Mouse (Mus musculus) heart, embryonic 10.5 days (tissue): ENCODE data around the gene Mfsd9. TPM values are rescaled to one million over a fixed set of nuclear protein-coding genes. Genes with fewer than 3 reads are reported as not detected.

Source experiments
- DNase-seq: peaks from one replicate; pipeline ENCODE4 v3.0.0-alpha.2; 2017; ENCODE audit warnings: low spot score
- H3K27ac ChIP-seq: fragments of 300-500 bp; sonication (generic); 2 replicates; pipeline ENCODE4 v1.5.1; 2016; ENCODE audit warnings: mild to moderate bottlenecking
- H3K27me3 ChIP-seq: fragments of 300-500 bp; sonication (generic); 2 replicates; pipeline ENCODE4 v1.6.1; 2016; ENCODE audit warnings: mild to moderate bottlenecking; ENCODE audit not compliant: poor library complexity, insufficient read depth, severe bottlenecking
- H3K36me3 ChIP-seq: fragments of 300-500 bp; sonication (generic); 2 replicates; pipeline ENCODE4 v1.6.1; 2016; ENCODE audit warnings: mild to moderate bottlenecking, moderate library complexity
- H3K4me1 ChIP-seq: fragments of 300-500 bp; sonication (generic); 2 replicates; pipeline ENCODE4 v1.6.1; 2016; ENCODE audit warnings: mild to moderate bottlenecking
- H3K4me3 ChIP-seq: fragments of 300-500 bp; sonication (generic); 2 replicates; pipeline ENCODE4 v1.5.1; 2016; ENCODE audit warnings: mild to moderate bottlenecking, moderate library complexity
- H3K9me3 ChIP-seq: fragments of 300-500 bp; sonication (generic); 2 replicates; pipeline ENCODE4 v1.6.1; 2016; ENCODE audit warnings: mild to moderate bottlenecking, moderate library complexity
- WGBS: fragments of 180-500 bp; shearing (Covaris S2); methylation state at CpG from one replicate; pipeline ENCODE4 v1.1.7; 2016; 5-methylcytosine and 5-hydroxymethylcytosine counted together
- polyA plus RNA-seq: library from polyadenylated mRNA; unstranded; fragments of >200 nt; fragmentation: Nextera tagmentation; extraction: Ambion mirVana; gene quantifications from 2 replicates; pipeline ENCODE4 v1.2.1, GENCODE M21; 2016

Mfsd9 gene
- 1.6 and 2.4 TPM in 2 replicates for polyA plus RNA-seq

DNA sequence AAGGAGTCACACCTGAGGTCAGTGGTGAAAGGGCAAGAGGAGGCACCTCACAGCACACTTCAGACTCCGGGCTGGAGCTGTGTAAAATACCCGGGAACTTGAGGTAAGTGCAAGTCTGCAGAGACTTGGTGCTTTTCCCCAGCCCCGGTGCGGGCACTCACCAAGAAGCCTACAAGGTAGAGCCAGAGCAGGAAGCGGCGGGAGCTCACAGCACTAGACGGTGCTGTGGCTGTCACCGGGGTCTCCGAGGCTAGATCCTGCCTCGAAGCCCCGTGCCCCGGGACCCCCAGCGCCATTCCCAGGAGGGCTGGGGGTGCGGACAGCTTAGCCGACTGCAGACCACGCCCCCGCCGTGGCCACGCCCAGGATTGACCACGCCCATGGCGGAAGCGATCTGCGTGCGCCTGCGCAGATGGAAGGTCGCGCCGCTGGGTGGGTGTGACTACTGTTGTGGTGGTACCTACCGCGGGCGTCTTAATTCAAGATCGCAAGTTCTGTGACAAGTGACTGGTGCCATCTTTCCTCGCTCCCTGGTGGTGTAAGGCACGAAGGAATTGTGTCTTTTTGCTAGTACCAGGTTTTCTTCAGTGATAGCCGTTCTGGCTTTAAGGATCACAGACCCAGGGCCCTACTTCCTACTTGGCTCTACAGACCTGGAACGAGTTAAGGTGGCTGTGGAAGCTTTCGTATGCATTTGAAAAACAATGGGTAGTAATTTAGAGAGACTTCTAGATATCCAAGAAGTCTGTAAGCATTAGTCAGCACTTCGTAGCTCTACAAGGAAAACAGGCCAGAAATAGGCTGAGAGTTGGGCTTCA, at the start of gene Mfsd9:
Gene Mfsd9 (minus strand): TSS at position 364 of the 818 bp plus-strand sequence.
- Histone ChIP-seq H3K4me3 (peak within 1 kb of the TSS; percentile 81), H3K27me3 (no peaks in the 10 kb centered on the region), H3K27ac (peak within 1 kb of the TSS; percentile 84), H3K9me3 (no peaks in the 10 kb centered on the region), H3K4me1 (peaks cover 5% of the 10 kb centered on the region; the same call in 1 of the 2 replicates), H3K36me3 (no peaks in the 10 kb centered on the region)
- DNase-seq: peak; percentile 95
- WGBS: 5% methylated on average over 38 of the region's 38 CpGs

DNA sequence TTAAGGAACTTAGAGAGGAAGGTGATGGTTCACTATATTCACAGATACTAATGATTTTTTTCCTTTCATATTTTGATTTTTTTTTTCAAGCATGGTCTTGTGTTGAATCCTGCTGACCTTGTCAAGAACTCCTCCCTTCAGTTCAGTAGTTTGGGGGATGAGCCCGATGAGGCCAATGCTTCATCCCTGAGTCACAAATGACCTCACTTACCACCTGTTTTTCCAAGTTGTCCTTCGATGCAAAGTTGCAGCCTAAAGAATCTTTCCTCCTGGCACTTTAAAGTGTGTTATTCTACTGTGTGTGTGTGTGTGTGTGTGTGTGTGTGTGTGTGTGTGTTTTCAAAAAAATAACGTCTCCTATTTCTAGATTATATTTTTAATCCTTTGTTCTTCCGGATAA, 45.0 kb upstream of the Mfsd9 start:
- Histone ChIP-seq H3K4me1 (no peaks in the 10 kb centered on the region), H3K4me3 (no peak overlapping the region), H3K27ac (no peak overlapping the region), H3K9me3 (no peaks in the 10 kb centered on the region), H3K27me3 (no peaks in the 10 kb centered on the region), H3K36me3 (no peaks in the 10 kb centered on the region)
- no peak for DNase-seq
- WGBS: 81% methylated on average over 4 of the region's 4 CpGs

DNA sequence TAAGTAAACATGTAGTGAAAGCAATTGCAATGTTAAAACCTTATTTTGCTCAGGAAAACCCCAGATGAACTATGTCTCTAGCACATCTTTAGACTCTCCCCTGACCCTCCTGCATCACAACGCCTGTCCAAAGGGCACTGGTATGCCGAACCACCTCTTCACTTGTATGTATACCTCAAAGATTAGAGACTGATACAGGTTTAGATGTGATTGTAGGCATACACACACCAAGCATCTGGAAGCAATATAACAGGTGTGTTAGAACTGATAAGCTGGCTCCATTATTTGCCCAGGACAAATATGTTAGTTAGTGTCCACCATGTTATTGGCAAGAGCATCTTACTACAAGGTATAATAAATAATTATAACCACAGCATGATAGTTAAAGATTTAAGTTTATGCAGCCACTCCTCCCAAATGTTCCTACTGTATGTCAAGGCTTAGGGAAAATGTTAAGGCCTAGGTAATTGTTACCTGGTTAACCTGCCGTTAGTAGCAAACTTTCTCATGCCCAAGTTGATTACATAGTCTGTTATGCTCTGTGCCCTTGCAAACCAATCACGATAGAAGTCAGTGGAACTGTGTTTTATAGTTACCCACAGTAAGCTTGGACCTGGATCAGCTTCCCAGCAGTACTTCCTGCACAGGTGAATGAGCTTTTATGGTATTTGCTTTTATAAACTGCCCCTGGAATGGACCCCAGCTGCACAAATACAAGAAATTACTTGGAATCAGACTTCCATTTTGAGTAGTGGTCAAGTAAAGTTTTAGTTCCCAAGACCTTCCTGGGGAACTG, 40.4 kb upstream of the Mfsd9 start:
- WGBS: 85% methylated on average over 4 of the region's 4 CpGs

DNA sequence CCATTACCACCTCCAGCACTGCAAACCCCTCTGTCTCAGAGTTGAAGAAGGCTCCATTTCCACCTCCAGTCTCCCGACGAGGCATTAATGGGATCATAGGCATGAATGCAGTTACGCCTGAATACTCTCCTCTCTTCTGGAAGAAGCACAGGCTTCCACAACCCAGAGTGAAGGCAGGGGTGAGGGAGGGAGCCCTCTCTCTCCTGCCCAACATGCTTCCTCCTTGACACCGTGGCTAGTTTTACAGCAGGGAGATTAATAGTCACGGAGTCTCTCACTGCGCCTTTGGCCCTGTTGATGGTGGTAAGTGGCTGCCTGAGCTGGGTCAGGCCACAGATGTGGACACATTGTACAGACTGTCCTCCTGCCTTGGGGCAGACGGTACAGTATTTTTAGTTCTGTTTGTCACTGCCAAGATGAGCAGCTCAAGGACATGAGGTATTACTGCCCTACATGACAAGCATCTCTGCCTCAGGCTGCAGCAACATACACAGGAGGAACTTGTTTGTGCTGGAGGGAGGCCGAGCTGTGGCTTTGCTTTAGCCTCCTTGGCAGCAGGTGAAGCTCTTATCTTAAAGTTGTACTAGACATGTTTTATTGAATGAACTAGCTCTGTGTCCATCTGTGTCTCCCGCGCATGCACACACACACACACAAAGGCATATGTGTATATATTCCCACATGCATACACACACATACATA, 38.9 kb upstream of the Mfsd9 start:
- 75% methylated on average over 10 of the region's 10 CpGs for WGBS
- no peaks in the 10 kb centered on the region for H3K36me3 ChIP-seq
- H3K27ac ChIP-seq: no peak overlapping the region
- no peak for DNase-seq
- H3K27me3 ChIP-seq: no peaks in the 10 kb centered on the region
- H3K9me3 ChIP-seq: no peaks in the 10 kb centered on the region
- H3K4me3 ChIP-seq: no peak overlapping the region
- H3K4me1 ChIP-seq: no peaks in the 10 kb centered on the region

More for the DNA sequence above, 40.4 kb upstream of the Mfsd9 start:
- DNase-seq: no peak
- Histone ChIP-seq H3K4me1 (no peaks in the 10 kb centered on the region), H3K27ac (no peak overlapping the region), H3K27me3 (no peaks in the 10 kb centered on the region), H3K4me3 (no peak overlapping the region), H3K36me3 (no peaks in the 10 kb centered on the region), H3K9me3 (no peaks in the 10 kb centered on the region)

DNA sequence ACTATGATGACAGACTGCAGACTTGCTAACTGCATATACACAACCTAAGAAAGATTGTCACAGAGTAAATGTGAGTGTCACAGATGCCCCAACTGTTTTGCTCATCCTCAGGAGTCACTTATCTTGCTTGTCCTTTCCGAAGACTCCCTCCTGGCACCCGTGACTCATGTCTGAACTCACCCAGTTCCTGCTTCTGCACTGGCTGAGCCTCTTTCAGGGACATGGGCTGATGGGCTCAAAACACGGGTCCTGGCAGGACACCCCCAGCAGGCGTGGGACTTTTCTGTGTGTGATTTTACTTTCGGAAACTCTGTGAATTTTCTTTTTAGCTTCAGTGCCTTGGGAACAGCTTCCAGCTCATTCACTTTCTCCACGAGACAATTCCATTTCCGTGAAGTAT, 35.3 kb upstream of the Mfsd9 start:
- Histone ChIP-seq H3K4me3 (no peak overlapping the region), H3K27me3 (no peaks in the 10 kb centered on the region)
- WGBS: 69% methylated on average over 7 of the region's 7 CpGs

DNA sequence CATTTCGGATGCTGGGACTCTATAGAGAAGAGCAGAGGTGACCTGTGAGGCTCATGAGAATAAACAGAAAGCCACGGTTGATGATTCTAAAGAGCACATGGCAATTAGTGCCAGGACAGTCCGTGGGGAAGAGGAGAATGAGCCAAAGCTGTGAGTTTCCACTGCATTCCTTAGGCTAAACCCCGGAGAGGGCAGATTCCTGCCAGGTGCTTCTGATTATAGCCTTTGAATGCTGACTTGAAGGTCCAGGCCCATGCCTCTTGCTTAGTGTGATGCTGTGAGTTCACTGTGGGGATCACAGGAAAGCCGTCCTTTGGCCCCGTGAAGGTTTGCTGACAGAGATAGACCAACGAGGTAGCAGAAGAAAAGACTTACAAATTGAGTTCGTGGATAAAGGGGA, 34.4 kb upstream of the Mfsd9 start:
- Histone ChIP-seq H3K27ac (no peak overlapping the region), H3K36me3 (no peaks in the 10 kb centered on the region), H3K9me3 (no peaks in the 10 kb centered on the region), H3K4me1 (no peaks in the 10 kb centered on the region), H3K27me3 (no peaks in the 10 kb centered on the region), H3K4me3 (no peak overlapping the region)
- no peak for DNase-seq
- WGBS: 66% methylated on average over 8 of the region's 8 CpGs

More for the DNA sequence above, 35.3 kb upstream of the Mfsd9 start:
- H3K9me3 ChIP-seq: no peaks in the 10 kb centered on the region
- no peaks in the 10 kb centered on the region for H3K4me1 ChIP-seq
- H3K27ac ChIP-seq: no peak overlapping the region
- no peaks in the 10 kb centered on the region for H3K36me3 ChIP-seq
- DNase-seq: no peak

DNA sequence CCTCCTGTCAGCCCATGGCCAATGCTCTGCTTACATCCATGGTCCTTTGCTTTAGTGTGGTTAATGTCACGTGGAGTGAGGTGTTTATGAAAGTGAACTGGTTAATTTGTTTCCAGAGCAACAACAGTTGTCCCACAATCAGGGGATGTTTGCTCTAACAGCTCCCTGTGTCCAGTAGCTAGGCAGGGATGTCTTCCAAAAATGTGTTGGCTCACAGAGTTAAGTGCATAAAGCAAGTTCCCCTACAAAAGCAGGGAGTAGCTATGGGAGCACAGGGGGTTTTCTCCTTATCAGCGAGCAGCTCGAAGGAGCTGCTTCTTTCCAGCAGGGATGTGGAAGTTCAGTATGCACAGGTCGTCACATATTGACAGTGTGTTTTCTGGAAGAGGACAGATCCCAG, 34.0 kb upstream of the Mfsd9 start:
- WGBS: 61% methylated on average over 4 of the region's 4 CpGs

DNA sequence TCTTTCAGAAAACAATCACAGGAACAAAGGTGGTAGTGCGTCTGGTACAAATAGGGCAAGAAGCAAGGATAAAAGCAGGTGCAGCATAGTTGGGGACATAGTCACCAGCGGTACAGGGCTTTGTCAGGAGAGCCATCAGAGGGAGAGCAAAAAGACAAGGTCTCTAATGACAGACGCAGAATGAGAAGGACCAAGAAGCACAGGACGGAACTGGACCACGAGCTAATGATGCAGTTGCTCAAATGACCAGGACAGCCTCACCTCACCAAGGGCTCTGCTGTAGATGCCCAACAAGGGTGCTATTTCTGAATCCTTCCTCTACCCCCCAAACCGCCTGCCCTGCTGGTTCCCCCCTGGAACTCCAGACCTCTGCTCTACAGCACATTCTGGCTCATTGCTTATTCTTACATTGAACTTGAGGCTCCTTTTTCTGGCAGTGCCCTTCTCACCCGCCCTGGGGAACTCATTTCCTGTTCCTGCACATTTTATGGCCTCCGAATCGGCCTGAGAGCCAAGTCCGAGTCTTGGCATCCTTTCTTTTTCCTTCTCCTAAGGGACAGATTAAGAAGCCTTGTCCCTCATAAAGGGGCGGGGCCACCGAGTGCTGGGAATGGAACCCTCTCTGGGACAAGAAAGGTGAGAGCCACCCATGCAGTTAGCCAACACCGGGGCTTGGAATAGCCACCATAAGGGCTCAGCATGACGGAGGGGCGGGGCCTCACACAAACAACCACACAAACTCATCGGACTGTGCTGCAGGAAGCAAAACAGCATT, 24.8 kb upstream of the Mfsd9 start:
- Histone ChIP-seq H3K27me3 (no peaks in the 10 kb centered on the region), H3K4me1 (no peaks in the 10 kb centered on the region), H3K4me3 (no peak overlapping the region), H3K9me3 (no peaks in the 10 kb centered on the region), H3K36me3 (no peaks in the 10 kb centered on the region), H3K27ac (no peak overlapping the region)
- WGBS: 62% methylated on average over 16 of the region's 16 CpGs
- no peak for DNase-seq

More for the DNA sequence above, 34.0 kb upstream of the Mfsd9 start:
- no peaks in the 10 kb centered on the region for H3K4me1 ChIP-seq
- H3K36me3 ChIP-seq: no peaks in the 10 kb centered on the region
- H3K4me3 ChIP-seq: no peak overlapping the region
- no peak overlapping the region for H3K27ac ChIP-seq
- H3K27me3 ChIP-seq: no peaks in the 10 kb centered on the region
- DNase-seq: no peak
- no peaks in the 10 kb centered on the region for H3K9me3 ChIP-seq

DNA sequence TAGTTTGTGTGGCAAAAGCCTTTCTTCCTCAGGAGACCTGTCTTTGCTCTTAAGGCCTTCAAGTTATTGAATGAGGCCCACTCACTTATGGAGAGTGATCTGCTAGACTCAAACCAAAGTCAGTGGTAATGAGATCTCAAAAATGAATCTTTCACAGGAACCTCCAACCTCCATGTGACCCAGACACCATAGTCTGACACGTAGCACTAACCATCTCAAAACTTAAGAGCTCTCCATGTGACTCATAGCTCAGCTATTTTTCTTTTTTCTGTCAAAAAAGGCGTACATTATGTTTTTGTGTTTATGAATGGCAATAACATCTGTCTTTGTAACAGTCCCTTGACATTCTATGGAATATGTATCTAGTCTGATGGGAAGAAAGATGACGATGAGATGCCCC, 18.2 kb upstream of the Mfsd9 start:
- Histone ChIP-seq H3K9me3 (no peaks in the 10 kb centered on the region), H3K27ac (no peak overlapping the region), H3K4me1 (0 out of 2 replicates have a peak, but pooled peaks cover 14% of the 10 kb centered on the region), H3K4me3 (no peak overlapping the region), H3K27me3 (no peaks in the 10 kb centered on the region), H3K36me3 (no peaks in the 10 kb centered on the region)
- DNase-seq: no peak
- 88% methylated on average over 3 of the region's 3 CpGs for WGBS

DNA sequence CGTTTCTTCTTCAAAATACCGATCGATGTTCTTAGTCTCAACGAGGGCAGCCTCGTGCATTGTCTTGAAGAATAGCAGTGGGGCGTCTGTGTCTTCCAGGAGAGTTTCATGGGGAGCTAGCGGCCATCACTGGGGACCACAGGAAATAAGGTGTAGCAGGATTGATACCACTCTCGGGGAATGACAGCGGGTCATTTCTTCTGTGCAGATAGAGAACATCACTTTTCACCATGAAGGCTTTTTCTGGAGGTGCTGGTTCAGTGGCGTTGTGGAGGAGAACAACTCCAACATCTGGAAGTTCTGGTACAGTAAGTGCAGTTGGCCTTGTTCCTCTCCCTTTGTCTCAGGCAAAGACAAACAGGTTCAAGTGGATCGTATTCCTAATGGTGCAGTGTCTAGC, 15.4 kb upstream of the Mfsd9 start:
- Histone ChIP-seq H3K9me3 (no peaks in the 10 kb centered on the region), H3K36me3 (no peaks in the 10 kb centered on the region), H3K4me3 (0 out of 2 replicates have a peak overlapping the region, but pooled peaks have one; percentile 24), H3K27me3 (no peaks in the 10 kb centered on the region), H3K27ac (peak overlapping the region; percentile 85), H3K4me1 (0 out of 2 replicates have a peak, but pooled peaks cover 14% of the 10 kb centered on the region)
- DNase-seq: no peak
- WGBS: 83% methylated on average over 11 of the region's 11 CpGs

DNA sequence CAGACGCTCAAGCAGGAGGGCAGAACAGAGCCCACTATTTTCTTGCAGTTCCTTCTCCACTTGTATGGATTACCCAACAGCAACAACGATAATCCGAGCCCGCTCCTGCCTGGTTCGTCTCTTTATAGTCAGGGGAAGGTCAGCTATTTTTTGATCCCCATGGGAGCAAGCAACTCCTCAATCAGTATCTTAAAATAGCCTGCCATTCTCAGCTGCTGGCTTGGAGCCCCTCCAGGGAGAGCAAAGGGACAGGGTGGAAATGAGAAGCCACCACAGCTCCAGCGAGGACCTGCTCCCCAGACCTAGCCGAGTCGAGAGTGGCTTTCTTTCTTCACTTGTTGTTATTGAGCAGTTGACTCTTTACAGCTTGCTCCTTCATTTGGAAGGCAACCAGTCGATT, 14.9 kb upstream of the Mfsd9 start, which contains the start of gene Tmem182:
Gene Tmem182 (plus strand): TSS at position 251 of the 400 bp plus-strand sequence.
- Histone ChIP-seq H3K4me1 (0 out of 2 replicates have a peak, but pooled peaks cover 14% of the 10 kb centered on the region), H3K27me3 (no peaks in the 10 kb centered on the region), H3K4me3 (peak within 1 kb of the TSS; percentile 24; the same call in 1 of the 2 replicates), H3K36me3 (no peaks in the 10 kb centered on the region), H3K9me3 (no peaks in the 10 kb centered on the region), H3K27ac (peak within 1 kb of the TSS; percentile 85)
- 44% methylated on average over 9 of the region's 9 CpGs for WGBS
- no peak for DNase-seq

DNA sequence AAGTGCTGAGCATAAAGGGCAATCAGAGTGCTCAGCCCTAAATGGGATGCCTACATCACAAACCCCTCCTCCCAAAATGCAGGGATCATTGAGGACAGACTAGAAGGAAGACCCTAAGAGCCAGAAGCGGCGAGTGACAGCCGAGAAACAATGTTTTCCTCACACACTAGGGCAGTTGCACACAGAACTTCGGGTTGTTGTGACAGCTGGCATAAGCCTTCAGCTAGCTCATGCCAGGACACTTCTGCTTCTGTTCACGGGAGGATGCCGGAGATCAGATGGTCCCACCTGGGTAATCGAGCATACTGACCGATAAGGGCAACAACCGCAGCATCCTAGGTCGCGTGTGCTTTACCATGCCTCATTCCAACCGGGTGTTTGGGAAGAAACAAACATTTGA, 13.6 kb upstream of the Mfsd9 start:
- no peak for DNase-seq
- H3K27me3 ChIP-seq: no peaks in the 10 kb centered on the region
- 90% methylated on average over 12 of the region's 12 CpGs for WGBS
- H3K9me3 ChIP-seq: no peaks in the 10 kb centered on the region
- H3K36me3 ChIP-seq: no peaks in the 10 kb centered on the region
- H3K4me3 ChIP-seq: no peak overlapping the region
- H3K4me1 ChIP-seq: 0 out of 2 replicates have a peak, but pooled peaks cover 14% of the 10 kb centered on the region
- H3K27ac ChIP-seq: no peak overlapping the region; the same call in 1 of the 2 replicates
